Mouse (Mus musculus): ENCODE results near the gene Slit1. TPM values are rescaled to one million over a fixed set of nuclear protein-coding genes. Genes with fewer than 3 reads are reported as not detected.
A peak's percentile ranks its signal among the peaks of the same experiment; 100 is the strongest.

The Slit1 gene
- polyA plus RNA-seq, 1 experiment: not detected

DNA sequence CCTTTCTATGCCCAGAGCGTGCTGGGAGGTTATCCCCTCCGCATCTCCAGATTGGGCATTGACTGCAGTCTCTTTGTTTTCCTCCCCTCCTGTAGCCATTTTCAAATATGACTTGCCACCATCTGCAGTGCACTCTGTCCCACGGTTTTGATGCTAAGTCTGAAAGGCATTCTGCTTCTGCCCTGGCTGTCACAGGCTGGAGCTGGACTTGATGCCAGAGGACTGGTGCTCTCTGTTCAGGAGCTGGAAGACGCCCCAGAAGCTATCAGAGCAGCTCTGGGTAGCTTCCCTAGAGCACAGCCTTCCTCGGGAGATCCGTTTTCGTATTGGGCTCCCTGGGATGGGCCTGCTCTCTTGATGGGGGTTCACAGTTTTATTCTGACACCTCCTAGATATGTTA lies 154.4 kb downstream of the Slit1 start:
- Histone ChIP-seq H3K27ac (ENCODE audit: insufficient read depth, low read depth, low read length) (no peak overlapping the region), H3K4me3 (ENCODE audit: insufficient read depth, low read depth, low read length) (no peak overlapping the region), H3K4me1 (ENCODE audit: control insufficient read depth, insufficient read depth, low read length) (peaks cover 2% of the 10 kb centered on the region; the same call in 1 of the 2 replicates)
- no peak for TF ChIP-seq CTCF (IDR thresholded peaks at IDR 0.05; ENCODE audit: insufficient read depth, low read depth, low read length)
- TF ChIP-seq POLR2A (IDR thresholded peaks at IDR 0.05; ENCODE audit: insufficient read depth, low read depth, low read length): no peak
- WGBS: 72% methylated on average over 7 of the region's 7 CpGs

DNA sequence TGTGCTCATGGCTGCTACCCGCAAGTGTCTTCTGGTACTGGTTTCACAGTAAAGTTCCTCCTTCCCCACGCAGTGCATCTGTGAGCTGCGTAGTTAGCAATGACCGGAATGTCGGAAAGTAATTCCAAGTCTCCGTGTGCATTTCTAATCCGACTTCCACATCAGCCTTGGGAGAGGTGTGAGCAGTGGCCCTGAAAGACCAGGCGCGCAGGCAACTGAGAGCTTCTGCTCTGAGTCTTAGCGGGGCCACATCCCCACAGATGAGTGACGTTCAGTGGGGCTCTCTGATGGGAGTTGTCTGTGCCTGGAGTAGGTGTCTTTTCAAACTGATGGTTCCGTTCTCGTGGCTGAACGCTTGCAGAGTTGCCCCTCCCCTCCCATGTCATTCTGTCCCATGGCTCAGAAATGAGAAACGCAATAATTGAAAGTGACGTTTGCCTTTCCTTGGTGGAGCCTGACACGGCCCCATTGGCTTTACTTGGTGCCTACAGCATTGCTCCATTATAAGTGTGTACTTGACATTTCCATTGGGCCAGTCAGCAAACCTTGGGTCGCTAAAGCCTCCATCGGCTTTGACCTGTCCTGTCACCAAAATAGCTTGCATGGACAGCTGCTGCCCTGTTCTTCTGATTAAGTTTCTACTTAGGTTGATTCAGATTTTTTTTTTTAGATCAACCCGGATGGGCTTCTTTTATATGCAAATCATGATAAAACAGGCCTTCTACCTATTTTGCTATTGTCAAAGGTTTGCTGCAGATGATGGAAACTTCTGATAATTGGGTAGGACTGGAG lies 155.8 kb downstream of the Slit1 start:
- Histone ChIP-seq H3K4me3 (ENCODE audit: insufficient read depth, low read depth, low read length) (no peak overlapping the region), H3K4me1 (ENCODE audit: control insufficient read depth, insufficient read depth, low read length) (peaks cover 2% of the 10 kb centered on the region; the same call in 1 of the 2 replicates), H3K27ac (ENCODE audit: insufficient read depth, low read depth, low read length) (no peak overlapping the region)
- WGBS: 96% methylated on average over 20 of the region's 20 CpGs
- TF ChIP-seq CTCF (IDR thresholded peaks at IDR 0.05; ENCODE audit: insufficient read depth, low read depth, low read length): no peak
- TF ChIP-seq POLR2A (IDR thresholded peaks at IDR 0.05; ENCODE audit: insufficient read depth, low read depth, low read length): no peak

DNA sequence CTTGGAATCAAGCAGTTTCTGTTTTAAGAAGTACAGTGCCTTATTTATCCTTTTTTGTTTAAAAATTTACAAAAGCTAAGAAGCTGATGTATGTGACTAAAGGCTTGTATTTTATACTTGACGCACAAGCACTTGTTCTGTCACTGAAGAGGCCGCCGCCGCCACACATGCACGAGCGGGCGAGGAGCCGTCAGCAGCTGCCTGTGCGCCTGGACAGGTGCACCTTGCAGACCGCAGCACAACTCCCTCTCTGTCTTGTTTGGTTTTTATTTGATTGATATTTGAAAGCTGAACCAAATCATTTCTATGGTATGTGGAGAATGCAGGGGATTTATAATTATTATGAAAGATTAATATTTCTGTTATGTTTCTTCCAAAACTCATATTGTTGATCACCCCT lies 156.7 kb downstream of the Slit1 start:
- TF ChIP-seq CTCF (IDR thresholded peaks at IDR 0.05; ENCODE audit: insufficient read depth, low read depth, low read length) (no peak), POLR2A (IDR thresholded peaks at IDR 0.05; ENCODE audit: insufficient read depth, low read depth, low read length) (no peak)
- Histone ChIP-seq H3K27ac (ENCODE audit: insufficient read depth, low read depth, low read length) (no peak overlapping the region), H3K4me3 (ENCODE audit: insufficient read depth, low read depth, low read length) (no peak overlapping the region), H3K4me1 (ENCODE audit: control insufficient read depth, insufficient read depth, low read length) (peaks cover 5% of the 10 kb centered on the region)
- WGBS: 94% methylated on average over 10 of the region's 10 CpGs

DNA sequence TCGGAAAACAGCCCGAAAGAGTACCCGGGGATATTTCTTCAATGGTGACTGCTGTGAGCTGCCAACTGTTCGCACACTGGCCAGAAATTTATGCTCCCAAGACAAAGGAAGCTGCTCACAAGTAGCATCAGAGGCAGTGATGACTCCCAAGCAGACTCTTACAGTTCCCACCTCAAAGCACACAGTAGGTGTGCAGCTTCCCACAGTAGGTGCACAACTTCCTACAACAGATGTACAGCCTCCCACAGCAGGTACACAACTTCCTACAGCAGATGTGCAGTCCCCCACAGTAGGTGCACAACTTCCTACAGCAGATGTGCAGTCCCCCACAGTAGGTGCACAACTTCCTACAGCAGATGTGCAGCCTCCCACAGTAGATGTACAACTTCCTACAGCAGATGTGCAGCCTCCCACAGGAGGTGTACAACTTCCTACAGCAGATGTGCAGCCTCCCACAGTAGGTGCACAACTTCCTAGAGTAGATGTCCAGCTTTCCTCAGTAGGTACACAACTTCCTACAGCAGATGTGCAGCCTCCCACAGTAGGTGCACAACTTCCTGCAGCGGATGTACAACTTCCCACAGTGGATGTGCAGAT lies 160.4 kb downstream of the Slit1 start:
- WGBS: 97% methylated on average over 5 of the region's 5 CpGs
- H3K4me1 ChIP-seq (ENCODE audit: control insufficient read depth, insufficient read depth, low read length): peaks cover 15% of the 10 kb centered on the region
- TF ChIP-seq CTCF (IDR thresholded peaks at IDR 0.05; ENCODE audit: insufficient read depth, low read depth, low read length): no peak
- no peak for TF ChIP-seq POLR2A (IDR thresholded peaks at IDR 0.05; ENCODE audit: insufficient read depth, low read depth, low read length)
- no peak overlapping the region for H3K4me3 ChIP-seq (ENCODE audit: insufficient read depth, low read depth, low read length)
- H3K27ac ChIP-seq (ENCODE audit: insufficient read depth, low read depth, low read length): no peak overlapping the region

DNA sequence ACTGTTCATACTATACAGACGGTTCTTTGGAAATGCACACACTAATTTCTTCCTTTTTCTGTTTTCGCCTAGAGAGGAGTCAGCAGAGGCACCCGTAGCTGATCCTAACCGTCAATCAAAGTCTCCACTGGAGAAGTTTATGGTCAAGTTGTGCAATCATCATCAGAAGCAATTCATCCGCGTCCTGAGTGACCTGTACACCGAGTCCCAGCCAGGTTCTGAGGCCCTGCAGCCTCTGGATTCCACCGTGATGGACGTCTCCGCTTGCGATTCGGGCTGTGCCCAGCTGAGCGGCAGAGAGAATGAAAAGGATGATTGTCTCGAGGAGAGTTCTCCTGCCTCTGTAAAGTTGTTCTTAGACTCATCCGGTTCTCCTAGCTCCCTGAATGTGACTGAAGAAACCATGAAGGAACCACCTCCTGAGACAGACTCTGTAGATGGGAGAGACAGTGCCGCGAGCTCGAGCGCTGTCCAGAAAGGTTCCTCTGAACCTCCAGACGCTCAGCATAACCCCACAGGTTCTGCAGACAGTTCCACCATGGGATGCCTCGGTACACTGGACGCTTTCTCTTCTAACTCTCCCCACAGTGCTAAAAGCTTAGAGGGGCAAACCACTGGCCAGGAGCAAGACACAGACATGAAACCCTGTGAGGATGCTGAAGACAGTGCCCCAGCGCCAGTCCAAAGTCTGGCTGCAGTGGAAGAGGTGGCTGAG lies 161.6 kb downstream of the Slit1 start, which contains the start of gene Gm340:
TSS of gene Gm340 (plus strand) at position 665 of the 715 bp plus-strand sequence.
- peaks cover 15% of the 10 kb centered on the region for H3K4me1 ChIP-seq (ENCODE audit: control insufficient read depth, insufficient read depth, low read length)
- 77% methylated on average over 23 of the region's 23 CpGs for WGBS
- H3K4me3 ChIP-seq (ENCODE audit: insufficient read depth, low read depth, low read length): no peak within 1 kb of the TSS
- TF ChIP-seq CTCF (IDR thresholded peaks at IDR 0.05; ENCODE audit: insufficient read depth, low read depth, low read length) (no peak), POLR2A (IDR thresholded peaks at IDR 0.05; ENCODE audit: insufficient read depth, low read depth, low read length) (no peak)
- H3K27ac ChIP-seq (ENCODE audit: insufficient read depth, low read depth, low read length): 0 out of 2 replicates have a peak within 1 kb of the TSS, but pooled peaks have one; percentile 17

DNA sequence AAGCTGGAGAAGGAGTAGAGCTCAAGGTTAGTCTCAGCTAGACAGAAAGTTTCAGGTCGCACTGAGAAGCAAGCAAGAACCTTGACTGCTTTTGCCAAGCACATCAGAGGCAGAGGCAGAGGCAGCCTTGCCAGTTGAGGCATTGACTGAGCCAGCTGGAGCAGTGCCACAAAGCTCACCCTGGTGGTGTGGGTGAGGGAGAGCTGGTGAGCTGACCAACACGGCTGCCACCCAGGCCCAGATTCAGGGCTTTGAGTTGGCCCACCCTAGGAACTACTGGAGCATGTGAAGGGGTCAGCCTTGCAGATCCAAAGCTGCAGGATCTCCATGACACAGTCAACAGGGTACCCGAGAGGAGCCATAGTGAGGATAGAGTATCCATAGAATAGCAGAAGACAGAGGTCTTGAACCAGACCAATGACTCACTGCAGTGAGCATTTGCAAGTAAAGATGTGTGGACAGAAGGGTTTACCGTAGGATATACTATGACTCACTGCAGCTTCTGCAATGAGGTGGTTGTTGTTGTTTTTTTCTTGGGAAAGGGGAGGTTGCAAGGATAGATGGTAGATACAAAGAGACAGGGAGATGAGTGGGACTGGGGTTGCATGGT lies 164.0 kb downstream of the Slit1 start:
- H3K27ac ChIP-seq (ENCODE audit: insufficient read depth, low read depth, low read length): no peak overlapping the region
- H3K4me3 ChIP-seq (ENCODE audit: insufficient read depth, low read depth, low read length): no peak overlapping the region
- no peak for TF ChIP-seq POLR2A (IDR thresholded peaks at IDR 0.05; ENCODE audit: insufficient read depth, low read depth, low read length)
- no peak for TF ChIP-seq CTCF (IDR thresholded peaks at IDR 0.05; ENCODE audit: insufficient read depth, low read depth, low read length)
- peaks cover 15% of the 10 kb centered on the region for H3K4me1 ChIP-seq (ENCODE audit: control insufficient read depth, insufficient read depth, low read length)
- 51% methylated on average over 4 of the region's 4 CpGs for WGBS

DNA sequence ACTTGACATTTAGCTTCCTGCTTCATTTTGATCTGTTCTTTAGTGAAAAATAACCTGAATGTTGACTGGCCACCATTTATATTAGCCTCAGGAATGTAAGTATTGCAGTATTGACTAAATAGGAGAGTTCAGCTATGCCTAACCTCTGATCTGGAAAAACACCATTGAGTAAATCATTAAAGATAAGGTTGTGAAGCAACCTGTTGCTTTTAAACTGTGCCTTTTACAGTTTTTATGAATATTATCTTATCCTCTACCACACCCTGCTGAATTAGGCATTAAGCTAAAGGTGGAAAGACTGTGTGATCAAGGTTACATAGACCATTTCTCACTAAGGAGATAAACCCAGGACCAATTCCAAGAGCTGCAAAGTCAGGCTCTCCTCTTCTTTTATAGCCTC lies 165.9 kb downstream of the Slit1 start:
- no peak overlapping the region for H3K4me3 ChIP-seq (ENCODE audit: insufficient read depth, low read depth, low read length)
- TF ChIP-seq CTCF (IDR thresholded peaks at IDR 0.05; ENCODE audit: insufficient read depth, low read depth, low read length) (no peak), POLR2A (IDR thresholded peaks at IDR 0.05; ENCODE audit: insufficient read depth, low read depth, low read length) (no peak)
- H3K27ac ChIP-seq (ENCODE audit: insufficient read depth, low read depth, low read length): no peak overlapping the region
- H3K4me1 ChIP-seq (ENCODE audit: control insufficient read depth, insufficient read depth, low read length): peaks cover 15% of the 10 kb centered on the region

DNA sequence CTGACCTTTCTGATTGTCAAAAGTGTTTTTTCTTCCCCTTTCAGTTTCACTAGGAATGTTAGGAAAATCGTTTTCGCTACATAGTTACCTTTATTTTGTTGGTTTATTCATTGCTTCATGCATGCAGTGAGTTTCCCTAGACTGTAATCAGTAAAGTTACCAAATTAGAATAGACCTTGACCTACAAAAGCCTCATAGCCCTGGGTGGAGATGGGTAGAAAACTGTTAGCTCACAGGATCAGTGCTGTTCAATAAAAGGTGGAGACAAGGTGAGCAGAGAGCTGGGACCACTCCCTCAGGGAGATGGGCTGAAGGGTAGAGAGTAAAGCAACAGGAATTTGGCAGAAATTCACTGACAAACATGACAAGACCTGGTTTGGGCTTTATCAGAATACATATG lies 169.8 kb downstream of the Slit1 start:
- Histone ChIP-seq H3K4me1 (ENCODE audit: control insufficient read depth, insufficient read depth, low read length) (no peaks in the 10 kb centered on the region), H3K4me3 (ENCODE audit: insufficient read depth, low read depth, low read length) (no peak overlapping the region), H3K27ac (ENCODE audit: insufficient read depth, low read depth, low read length) (no peak overlapping the region)
- 85% methylated on average over 2 of the region's 2 CpGs for WGBS
- no peak for TF ChIP-seq POLR2A (IDR thresholded peaks at IDR 0.05; ENCODE audit: insufficient read depth, low read depth, low read length)
- TF ChIP-seq CTCF (IDR thresholded peaks at IDR 0.05; ENCODE audit: insufficient read depth, low read depth, low read length): no peak
